Mouse (Mus musculus) MEL (cell line): ENCODE data around the gene Myod1. TPM values are rescaled to one million over a fixed set of nuclear protein-coding genes. Genes with fewer than 3 reads are reported as not detected.

Experiments used
- DNase-seq: peaks from one replicate; pipeline ENCODE4 v3.0.0; 2011; ENCODE audit warnings: low read depth, low spot score
- H3K27ac ChIP-seq: 2 replicates; pipeline ENCODE4 v1.5.1; 2012; ENCODE audit warnings: low read depth, mild to moderate bottlenecking, control low read depth, low read length, moderate library complexity; ENCODE audit not compliant: control insufficient read depth
- H3K27me3 ChIP-seq, 2 experiments: fragments of 150-350 bp in 1 of 2; sonication (generic) in 1 of 2; 2 replicates each; pipeline ENCODE4 v1.6.1; 2012; ENCODE audit warnings: low read length in 2 of 2, mild to moderate bottlenecking in 2 of 2, improper control_type of control experiment in 1 of 2, moderate library complexity in 1 of 2; ENCODE audit not compliant: insufficient read depth in 2 of 2, control insufficient read depth in 1 of 2
- H3K36me3 ChIP-seq, 2 experiments: 2 replicates each; pipeline ENCODE4 v1.6.1; 2012 to 2014; ENCODE audit warnings: low read length in 2 of 2, improper control_type of control experiment in 1 of 2, inconsistent platforms in 1 of 2, mild to moderate bottlenecking in 1 of 2; ENCODE audit not compliant: insufficient read depth in 2 of 2, control insufficient read depth in 1 of 2
- H3K4me1 ChIP-seq, 2 experiments: fragments of 150-350 bp in 1 of 2; sonication (generic) in 1 of 2; 2 replicates each; pipeline ENCODE4 v1.6.1; 2012; ENCODE audit warnings: low read length in 2 of 2, improper control_type of control experiment in 1 of 2, mild to moderate bottlenecking in 1 of 2; ENCODE audit not compliant: insufficient read depth in 2 of 2, control insufficient read depth in 1 of 2
- H3K4me3 ChIP-seq, 2 experiments: fragments of 150-350 bp in 1 of 2; sonication (generic) in 1 of 2; 2 replicates each; pipeline ENCODE4 v1.5.1; 2012; ENCODE audit warnings: low read depth in 2 of 2, low read length in 2 of 2, mild to moderate bottlenecking in 2 of 2, moderate library complexity in 2 of 2, control low read depth in 1 of 2, improper control_type of control experiment in 1 of 2; ENCODE audit not compliant: control insufficient read depth in 1 of 2, insufficient read depth in 1 of 2
- H3K79me2 ChIP-seq: 2 replicates; pipeline ENCODE4 v1.6.1; 2012; ENCODE audit warnings: mild to moderate bottlenecking, low read length, moderate library complexity; ENCODE audit not compliant: control insufficient read depth, poor library complexity, insufficient read depth
- H3K9ac ChIP-seq: 2 replicates; pipeline ENCODE4 v1.6.1; 2012; ENCODE audit warnings: low read depth, mild to moderate bottlenecking, control low read depth, low read length, moderate library complexity; ENCODE audit not compliant: control insufficient read depth, poor library complexity, severe bottlenecking
- H3K9me3 ChIP-seq: fragments of 150-350 bp; sonication (generic); replicated peaks from 2 replicates; pipeline ENCODE4 v1.6.1; 2012; ENCODE audit warnings: mild to moderate bottlenecking, low read length, improper control_type of control experiment, moderate library complexity; ENCODE audit not compliant: insufficient read depth
- BHLHE40 ChIP-seq: IDR thresholded peaks from 2 replicates; pipeline ENCODE4 v1.6.1; 2012; ENCODE audit warnings: low read depth, mild to moderate bottlenecking, inconsistent platforms, low read length, improper control_type of control experiment, borderline replicate concordance
- CHD1 ChIP-seq: IDR thresholded peaks from 2 replicates; pipeline ENCODE4 v1.6.1; 2012; ENCODE audit warnings: low read depth, mild to moderate bottlenecking, inconsistent platforms, low read length, improper control_type of control experiment
- E2F4 ChIP-seq: IDR thresholded peaks from 2 replicates; pipeline ENCODE4 v1.6.1; 2011; ENCODE audit warnings: low read depth, low read length, improper control_type of control experiment, borderline replicate concordance
- EP300 ChIP-seq, 2 experiments: IDR thresholded peaks; 2 replicates each; pipeline ENCODE4 v1.6.1; 2011; ENCODE audit warnings: improper control_type of control experiment in 2 of 2, low read length in 2 of 2, low read depth in 1 of 2, mild to moderate bottlenecking in 1 of 2
- ETS1 ChIP-seq: IDR thresholded peaks from 2 replicates; pipeline ENCODE4 v1.6.1; 2012; ENCODE audit warnings: low read depth, mild to moderate bottlenecking, inconsistent platforms, low read length, improper control_type of control experiment, moderate library complexity
- HCFC1 ChIP-seq: IDR thresholded peaks from 2 replicates; pipeline ENCODE4 v1.6.1; 2012; ENCODE audit warnings: low read depth, mild to moderate bottlenecking, inconsistent platforms, low read length, improper control_type of control experiment, moderate library complexity
- KAT2A ChIP-seq: conservative IDR thresholded peaks from 2 replicates; pipeline ENCODE4 v1.6.1; 2012; ENCODE audit warnings: low read depth, low read length, improper control_type of control experiment, inconsistent platforms
- NELFE ChIP-seq: IDR thresholded peaks from 2 replicates; pipeline ENCODE4 v1.6.1; 2011; ENCODE audit warnings: low read depth, low read length, improper control_type of control experiment
- NRF1 ChIP-seq: IDR thresholded peaks from 2 replicates; pipeline ENCODE4 v1.6.1; 2014; ENCODE audit warnings: low read depth, mild to moderate bottlenecking, inconsistent platforms, low read length, improper control_type of control experiment, moderate library complexity; ENCODE audit not compliant: poor library complexity, insufficient read depth, severe bottlenecking
- POLR2A ChIP-seq, 2 experiments: IDR thresholded peaks; 2 replicates each; pipeline ENCODE4 v1.6.1; 2011 to 2012; ENCODE audit warnings: low read length in 2 of 2, mild to moderate bottlenecking in 2 of 2, control low read depth in 1 of 2, improper control_type of control experiment in 1 of 2, low read depth in 1 of 2, moderate library complexity in 1 of 2; ENCODE audit not compliant: control insufficient read depth in 1 of 2, insufficient read depth in 1 of 2, poor library complexity in 1 of 2
- POLR2AphosphoS5 ChIP-seq: IDR thresholded peaks from 2 replicates; pipeline ENCODE4 v1.6.1; 2012; ENCODE audit warnings: low read depth, borderline replicate concordance, mild to moderate bottlenecking, inconsistent platforms, low read length, moderate library complexity, mixed read lengths
- RAD21 ChIP-seq: IDR thresholded peaks from 2 replicates; pipeline ENCODE4 v1.6.1; 2011; ENCODE audit warnings: mild to moderate bottlenecking, low read depth, low read length, improper control_type of control experiment
- SIN3A ChIP-seq: IDR thresholded peaks from 2 replicates; pipeline ENCODE4 v1.6.1; 2012; ENCODE audit warnings: low read length, improper control_type of control experiment, inconsistent platforms
- TAL1 ChIP-seq: IDR thresholded peaks from 2 replicates; pipeline ENCODE4 v1.6.1; 2012; ENCODE audit warnings: mild to moderate bottlenecking, inconsistent platforms, low read length, moderate library complexity, mixed read lengths
- TBP ChIP-seq: IDR thresholded peaks from 2 replicates; pipeline ENCODE4 v1.8.0; 2011; ENCODE audit warnings: low read depth, low read length, improper control_type of control experiment
- TCF12 ChIP-seq: IDR thresholded peaks from 2 replicates; pipeline ENCODE4 v1.6.1; 2014; ENCODE audit warnings: low read depth, mild to moderate bottlenecking, inconsistent platforms, low read length, improper control_type of control experiment, moderate library complexity
- ZC3H11A ChIP-seq: IDR thresholded peaks from 2 replicates; pipeline ENCODE4 v1.6.1; 2012; ENCODE audit warnings: low read depth, mild to moderate bottlenecking, inconsistent platforms, low read length, improper control_type of control experiment
- ZMIZ1 ChIP-seq: IDR thresholded peaks from 2 replicates; pipeline ENCODE4 v1.6.1; 2012; ENCODE audit warnings: low read depth, mild to moderate bottlenecking, inconsistent platforms, low read length, improper control_type of control experiment, moderate library complexity
- ZNF384 ChIP-seq: IDR thresholded peaks from 2 replicates; pipeline ENCODE4 v1.6.1; 2012; ENCODE audit warnings: low read depth, mild to moderate bottlenecking, inconsistent platforms, low read length, improper control_type of control experiment
- polyA plus RNA-seq, 2 experiments: library from polyadenylated mRNA; stranded (reverse) in 1 of 2; unstranded in 1 of 2; fragments of >175 nt in 1 of 2; fragments of >200 nt in 1 of 2; gene quantifications; 2 replicates each; pipeline versions ENCODE4 v1.2.1 to v1.2.4; 2012; ENCODE audit warnings: low replicate concordance in 2 of 2, low read depth in 1 of 2; ENCODE audit not compliant: insufficient read length in 2 of 2, insufficient read depth in 1 of 2, missing spikeins in 1 of 2
- total RNA-seq: library from RNA; depleted of rRNA; stranded (reverse); fragments of 300-350 nt; gene quantifications from 2 replicates; pipeline ENCODE4 v1.2.3, GENCODE M21; 2012

Gene Myod1
- total and polyA plus RNA-seq, 3 experiments: not detected

DNA sequence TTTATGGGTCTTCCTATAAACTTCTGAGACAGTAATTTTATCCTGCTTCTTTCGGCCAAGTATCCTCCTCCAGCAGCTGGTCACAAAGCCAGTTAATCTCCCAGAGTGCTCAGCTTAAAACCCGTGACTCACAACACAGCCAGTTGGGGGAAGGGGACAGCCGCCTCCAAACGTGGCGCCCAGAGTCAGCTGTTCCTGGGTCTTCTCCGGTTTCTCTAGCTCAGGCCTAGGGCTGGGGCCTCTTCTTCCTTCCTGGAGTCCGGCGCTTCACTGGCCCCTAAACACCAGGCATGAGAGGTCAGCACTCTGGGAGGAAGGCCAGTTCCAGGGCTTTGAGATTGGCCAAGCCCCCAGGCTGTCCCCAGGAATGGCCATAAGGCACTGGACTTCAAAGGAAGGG, 23.1 kb upstream of the Myod1 start:
- Histone ChIP-seq H3K79me2 (no peaks in the 10 kb centered on the region), H3K9me3 (no peaks in the 10 kb centered on the region), H3K27ac (no peak overlapping the region), H3K9ac (no peak overlapping the region), H3K27me3 (no peaks in the 10 kb centered on the region; a peak in 1 of 4 replicates), H3K4me1 (peaks cover 0 to 4% of the 10 kb centered on the region in 2 experiments; a peak in 1 of 4 replicates), H3K36me3 (no peaks in the 10 kb centered on the region), H3K4me3 (no peak overlapping the region)
- TF ChIP-seq NELFE (no peak), KAT2A (no peak), ZC3H11A (no peak), ETS1 (no peak), TBP (no peak), TAL1 (no peak)
- DNase-seq: no peak

DNA sequence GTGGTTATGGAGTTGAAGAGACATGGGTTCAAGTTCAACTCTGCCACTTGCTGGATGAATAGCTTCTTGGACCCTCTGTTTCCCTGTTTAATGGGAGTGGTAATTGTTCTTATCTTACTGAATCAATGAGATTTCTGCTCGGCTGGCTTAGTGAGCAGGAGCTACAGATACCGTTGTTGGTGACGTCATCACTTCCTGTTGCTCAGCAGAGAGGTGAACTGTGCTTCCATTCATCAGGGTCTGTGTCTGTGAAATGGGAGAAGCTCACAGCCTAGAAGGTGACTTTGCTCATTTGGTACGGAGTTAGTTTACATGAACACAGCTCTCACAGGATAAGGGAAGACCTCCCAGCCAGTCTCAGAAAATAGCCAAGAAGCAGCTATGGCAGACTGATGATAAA, 22.4 kb upstream of the Myod1 start:
- no peak overlapping the region for H3K27ac ChIP-seq
- H3K36me3 ChIP-seq: no peaks in the 10 kb centered on the region
- no peaks in the 10 kb centered on the region for H3K9me3 ChIP-seq
- H3K4me3 ChIP-seq: no peak overlapping the region
- H3K79me2 ChIP-seq: no peaks in the 10 kb centered on the region
- TF ChIP-seq ZMIZ1 (no peak), CHD1 (no peak), HCFC1 (no peak), BHLHE40 (no peak), EP300 (IDR thresholded peaks at IDR 0.05; ENCODE audit: low read depth in 1 of 2, low read length in 2 of 2) (no peak), NELFE (no peak), POLR2AphosphoS5 (no peak), ZC3H11A (no peak), NRF1 (no peak), POLR2A (IDR thresholded peaks at IDR 0.05; ENCODE audit: control insufficient read depth in 1 of 2, insufficient read depth in 1 of 2, low read depth in 1 of 2, low read length in 2 of 2, poor library complexity in 1 of 2) (no peak), TCF12 (no peak), SIN3A (no peak), TAL1 (no peak), ZNF384 (no peak), RAD21 (no peak), E2F4 (no peak)
- no peaks in the 10 kb centered on the region; a peak in 1 of 4 replicates for H3K27me3 ChIP-seq
- DNase-seq: peak; percentile 6
- peaks cover 0 to 4% of the 10 kb centered on the region in 2 experiments; a peak in 1 of 4 replicates for H3K4me1 ChIP-seq
- H3K9ac ChIP-seq: no peak overlapping the region
